Mouse (Mus musculus) erythroblast, embryonic 14.5 days (primary cell): Measurements from ENCODE around the gene Gm28539. TPM values are rescaled to one million over a fixed set of nuclear protein-coding genes. Genes with fewer than 3 reads are reported as not detected.
"Not testable (repeated sequence)": the region's sequence is repeated elsewhere in the genome, so short reads cannot be mapped to it uniquely, and the experiment has no call there.

Source experiments
- H3K27me3 ChIP-seq: 2 replicates; pipeline ENCODE4 v1.6.1; 2012; ENCODE audit warnings: inconsistent platforms; ENCODE audit not compliant: control insufficient read depth
- H3K36me3 ChIP-seq: 2 replicates; pipeline ENCODE4 v1.6.1; 2012; ENCODE audit warnings: mild to moderate bottlenecking, inconsistent platforms; ENCODE audit not compliant: control insufficient read depth
- H3K4me1 ChIP-seq: 2 replicates; pipeline ENCODE4 v1.6.1; 2012; ENCODE audit warnings: inconsistent platforms; ENCODE audit not compliant: control insufficient read depth
- H3K4me3 ChIP-seq: replicated peaks from 2 replicates; pipeline ENCODE3; 2012; ENCODE audit warnings: moderate library complexity, mild to moderate bottlenecking, inconsistent platforms
- H3K9me3 ChIP-seq: 2 replicates; pipeline ENCODE4 v1.6.1; 2012; ENCODE audit warnings: low read length, inconsistent platforms, mixed read lengths; ENCODE audit not compliant: control insufficient read depth
- GATA1 ChIP-seq: IDR thresholded peaks from 2 replicates; pipeline ENCODE4 v1.6.1; 2012; ENCODE audit warnings: low read length, inconsistent platforms, mixed read lengths
- TAL1 ChIP-seq: IDR thresholded peaks from 3 replicates; pipeline ENCODE4 v1.6.1; 2012; ENCODE audit warnings: low read length, inconsistent platforms, mixed read lengths
- polyA plus RNA-seq: library from polyadenylated mRNA; stranded (reverse); fragments of >175 nt; gene quantifications from 2 replicates; pipeline ENCODE4 v1.2.3, GENCODE M21; 2012

Gene Gm28539
- polyA plus RNA-seq, 1 experiment: not detected

DNA sequence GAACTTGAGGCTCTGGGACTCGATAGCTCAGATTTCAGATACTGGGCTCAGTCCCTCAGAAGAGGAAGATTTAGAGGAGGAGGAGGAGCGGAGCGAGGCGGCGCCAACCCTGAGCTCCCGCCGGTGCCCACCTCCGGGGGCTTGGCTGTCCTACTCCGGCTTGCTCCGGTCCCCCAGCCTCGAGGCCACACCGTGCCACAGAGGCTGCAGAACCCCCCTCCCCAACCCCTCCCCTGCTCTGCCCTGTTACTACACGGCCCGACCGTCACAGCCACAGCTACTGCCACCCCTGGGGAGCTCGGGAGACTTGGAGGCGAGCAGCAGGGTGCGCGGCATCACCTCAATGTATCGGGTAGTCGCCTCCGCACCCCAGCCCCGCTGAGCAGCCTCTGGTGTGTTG is 139.9 kb downstream of the Gm28539 start:
- no peak overlapping the region for H3K4me3 ChIP-seq
- TF ChIP-seq GATA1 (no peak), TAL1 (no peak)
- no peaks in the 10 kb centered on the region for H3K27me3 ChIP-seq

DNA sequence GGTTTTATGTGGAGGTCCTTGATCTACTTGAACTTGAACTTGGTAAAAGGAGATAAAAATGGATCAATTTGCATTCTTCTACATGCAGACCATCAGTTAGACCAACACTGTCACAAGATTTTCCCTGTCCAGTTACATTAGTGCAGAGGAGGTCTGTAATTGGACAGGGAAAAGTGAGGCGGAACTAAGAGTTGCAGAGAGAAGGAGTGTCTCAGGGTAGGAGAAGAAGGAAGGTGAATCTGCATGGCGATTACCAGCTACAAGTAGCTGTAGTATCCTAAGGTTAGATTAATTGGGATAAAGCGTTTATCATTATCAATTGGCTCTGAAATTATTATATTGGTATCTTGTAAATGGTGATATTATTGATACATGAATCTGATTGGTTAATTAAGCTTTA is 150.0 kb downstream of the Gm28539 start:
- H3K4me1 ChIP-seq: no peaks in the 10 kb centered on the region
- no peaks in the 10 kb centered on the region for H3K27me3 ChIP-seq
- TF ChIP-seq GATA1: no peak
- TF ChIP-seq TAL1: no peak
- no peaks in the 10 kb centered on the region for H3K36me3 ChIP-seq
- no peaks in the 10 kb centered on the region for H3K9me3 ChIP-seq
- H3K4me3 ChIP-seq: no peak overlapping the region

More for the DNA sequence above, 139.9 kb downstream of the Gm28539 start:
- Histone ChIP-seq H3K36me3 (peaks cover 5% of the 10 kb centered on the region), H3K4me1 (no peaks in the 10 kb centered on the region), H3K9me3 (peaks cover 19% of the 10 kb centered on the region)

DNA sequence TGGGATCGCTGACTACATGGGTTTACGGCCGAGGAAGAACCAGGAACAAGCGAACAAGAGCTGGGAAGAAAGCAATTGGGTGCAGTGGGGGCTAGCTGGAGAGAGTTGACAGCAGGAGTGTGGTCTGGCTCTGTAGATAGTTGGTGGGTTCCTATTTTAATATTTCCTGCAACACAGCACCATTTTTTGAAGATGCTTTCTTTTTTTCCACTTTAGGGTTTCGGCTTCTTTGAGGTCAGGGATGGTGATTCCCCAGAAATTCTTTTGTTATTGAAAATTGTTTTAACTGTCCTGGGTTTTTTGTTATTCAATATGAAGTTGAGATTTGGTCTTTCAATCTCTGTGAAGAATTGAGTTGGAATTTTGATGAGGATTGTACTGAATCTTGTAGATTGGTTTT is 150.5 kb downstream of the Gm28539 start:
- TF ChIP-seq TAL1 (no peak), GATA1 (no peak)
- Histone ChIP-seq H3K4me3 (no peak overlapping the region), H3K36me3 (no peaks in the 10 kb centered on the region), H3K4me1 (no peaks in the 10 kb centered on the region), H3K9me3 (no peaks in the 10 kb centered on the region), H3K27me3 (no peaks in the 10 kb centered on the region)

- not testable (repeated sequence) for H3K4me1 ChIP-seq, H3K9me3 ChIP-seq, H3K27me3 ChIP-seq, H3K36me3 ChIP-seq, H3K4me3 ChIP-seq
Measured at GRCm38 (mm10) chr16:19002610-19003389, 166.4 kb downstream of the Gm28539 start.

DNA sequence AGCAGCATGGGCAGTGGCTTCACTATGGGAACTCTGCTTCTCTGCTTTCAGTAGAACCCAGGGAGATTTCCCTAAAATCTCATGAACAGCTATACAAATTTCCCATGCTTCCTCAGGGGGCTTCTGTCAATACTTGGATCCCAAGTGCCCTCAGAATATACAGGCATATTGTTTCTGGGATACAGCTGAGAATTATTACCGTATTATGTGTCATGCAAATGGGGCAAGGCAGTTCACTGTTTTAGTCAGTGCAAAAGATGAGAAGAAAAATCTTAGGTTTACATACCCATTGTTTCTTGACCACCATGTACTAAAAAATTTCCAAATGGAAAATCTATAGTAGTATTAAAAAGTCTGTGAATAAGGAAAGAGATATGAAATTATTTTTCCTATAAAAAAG is 167.4 kb downstream of the Gm28539 start:
- H3K4me3 ChIP-seq: no peak overlapping the region
- H3K36me3 ChIP-seq: no peaks in the 10 kb centered on the region
- no peaks in the 10 kb centered on the region; the same call in 1 of the 2 replicates for H3K9me3 ChIP-seq
- H3K27me3 ChIP-seq: no peaks in the 10 kb centered on the region
- H3K4me1 ChIP-seq: no peaks in the 10 kb centered on the region
- no peak for TF ChIP-seq GATA1
- TF ChIP-seq TAL1: no peak

DNA sequence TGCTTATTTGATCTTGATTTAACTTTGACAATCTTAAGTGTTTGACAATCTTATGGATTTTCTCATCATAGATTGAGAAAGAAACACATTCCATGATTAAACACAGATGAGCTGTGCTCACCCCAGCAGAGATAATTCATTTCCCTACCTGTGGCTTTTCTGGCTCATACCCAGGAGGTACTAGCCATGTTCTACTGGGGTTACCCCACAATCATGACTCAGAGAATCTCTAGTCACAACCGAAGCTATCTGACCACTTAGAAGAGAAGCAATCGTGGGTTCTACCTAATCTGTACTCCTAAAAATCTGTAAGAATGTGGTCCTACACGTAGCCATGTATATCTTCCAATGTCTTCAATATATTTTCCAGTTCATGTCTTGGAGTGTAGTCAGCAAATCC is 168.9 kb downstream of the Gm28539 start:
- no peaks in the 10 kb centered on the region for H3K36me3 ChIP-seq
- H3K27me3 ChIP-seq: no peaks in the 10 kb centered on the region
- H3K9me3 ChIP-seq: no peaks in the 10 kb centered on the region
- no peak overlapping the region for H3K4me3 ChIP-seq
- TF ChIP-seq GATA1: no peak
- no peak for TF ChIP-seq TAL1
- H3K4me1 ChIP-seq: no peaks in the 10 kb centered on the region

Other genes starting within 250 kb of the Gm28539 start
- gene Tbx1, start 245.9 kb upstream of the Gm28539 start, polyA plus RNA-seq: not detected in 2 replicates
- gene Gp1bb, start 214.2 kb upstream of the Gm28539 start, polyA plus RNA-seq: 0.44 and 0.64 TPM in 2 replicates
- gene Gm49601, start 210.2 kb upstream of the Gm28539 start, polyA plus RNA-seq: 0.02 TPM in 1 of 2 replicates, not detected in the other
- 0.03 TPM in 1 of 2 replicates, not detected in the other for gene Sept5, start 206.6 kb upstream of the Gm28539 start, polyA plus RNA-seq
- gene Cldn5, start 59.7 kb upstream of the Gm28539 start, polyA plus RNA-seq: 0.09 and 0.19 TPM in 2 replicates
- gene Ufd1, start 24.8 kb upstream of the Gm28539 start, polyA plus RNA-seq: 2.0 and 2.8 TPM in 2 replicates
- gene Cdc45, start 24.6 kb upstream of the Gm28539 start, polyA plus RNA-seq: 4.8 and 5.3 TPM in 2 replicates
- gene 2510002D24Rik, start within 50 bp of the Gm28539 start, polyA plus RNA-seq: 4.2 and 4.5 TPM in 2 replicates
- gene Mrpl40, start 40.3 kb downstream of the Gm28539 start, polyA plus RNA-seq: 1.9 and 2.1 TPM in 2 replicates
- 0.95 and 1.0 TPM in 2 replicates for gene Hira, start 40.5 kb downstream of the Gm28539 start, polyA plus RNA-seq